Mouse (Mus musculus): ENCODE results near the gene Lilra6. TPM values are rescaled to one million over a fixed set of nuclear protein-coding genes. Genes with fewer than 3 reads are reported as not detected.
"Not testable (repeated sequence)": the region's sequence is repeated elsewhere in the genome, so short reads cannot be mapped to it uniquely, and the experiment has no call there.

The Lilra6 gene
- polyA plus RNA-seq, 1 experiment from 2014 or later, result 0.05 TPM

DNA sequence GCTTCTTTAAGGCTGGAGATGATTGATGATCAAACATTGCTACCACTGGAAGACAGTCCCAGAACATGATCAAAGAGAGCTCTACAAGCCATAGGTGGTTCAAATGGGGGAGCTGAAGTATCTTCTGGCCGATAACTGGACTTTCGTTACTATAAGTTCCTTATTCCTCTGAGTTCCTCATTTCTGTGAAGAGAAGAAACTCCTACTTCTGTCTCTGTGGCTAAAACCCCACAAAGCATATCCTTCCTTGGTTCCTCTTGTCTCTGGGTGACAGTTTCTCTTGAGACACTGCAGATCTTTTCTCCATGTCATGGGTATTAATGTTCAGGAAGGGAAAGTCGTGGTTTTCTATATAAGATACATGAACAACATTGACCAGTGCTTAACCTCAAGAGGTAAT lies 25.6 kb upstream of the Lilra6 start:
- Histone ChIP-seq H3K4me1 (replicated peaks; ENCODE audit: control insufficient read depth, insufficient read depth) (no peaks in the 10 kb centered on the region), H3K27me3 (ENCODE audit: control insufficient read depth, insufficient read depth, low read length) (no peaks in the 10 kb centered on the region), H3K4me3 (ENCODE audit: low read depth, low read length) (no peak overlapping the region), H3K9ac (ENCODE audit: low read length) (no peak overlapping the region), H3K27ac (replicated peaks) (no peak overlapping the region), H3K4me2 (replicated peaks; ENCODE audit: low read depth) (no peak overlapping the region), H3K9me3 (ENCODE audit: control insufficient read depth, low read length) (no peaks in the 10 kb centered on the region), H3K36me3 (ENCODE audit: control insufficient read depth, insufficient read depth, low read length) (no peaks in the 10 kb centered on the region)
- ATAC-seq (ENCODE audit: low FRiP score, low TSS enrichment), result no peak
- WGBS, result 73% methylated on average over 3 of the region's 3 CpGs
- no peak for TF ChIP-seq EP300 (optimal IDR thresholded peaks at IDR 0.05)
- no peak for TF ChIP-seq CTCF (IDR thresholded peaks at IDR 0.05; ENCODE audit: low read depth)
- no peak for DNase-seq (ENCODE audit: low spot score)

DNA sequence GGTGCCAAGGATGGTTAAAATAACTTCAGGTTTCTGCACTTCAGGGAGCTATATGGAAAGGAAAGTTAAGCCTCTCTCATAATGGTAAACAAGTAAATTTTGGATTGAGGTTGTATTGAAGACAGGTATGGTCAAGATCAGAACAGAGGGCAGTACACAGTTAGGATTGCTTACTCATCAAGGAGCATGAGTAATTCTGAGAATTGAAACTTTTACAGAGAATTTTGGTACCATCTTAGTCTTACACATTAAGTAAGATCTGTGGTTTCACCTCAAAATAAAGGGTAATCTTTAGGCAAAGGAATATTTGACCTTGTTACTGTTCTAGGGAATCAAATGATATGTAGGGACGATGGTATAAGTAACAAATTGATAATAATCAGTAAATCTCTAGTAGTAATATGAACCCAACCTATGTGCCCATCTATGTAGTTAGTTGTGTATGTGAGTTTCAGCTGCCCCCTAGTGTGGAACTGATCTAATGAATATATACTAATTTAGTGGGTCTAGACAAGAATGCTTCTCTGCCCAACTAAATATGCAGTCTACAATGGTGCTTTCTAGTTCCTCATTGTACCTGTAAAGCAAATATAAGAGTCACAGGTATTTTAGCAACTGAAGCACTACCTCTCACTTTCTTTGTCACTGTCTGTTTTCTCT lies 24.7 kb upstream of the Lilra6 start:
- no peaks in the 10 kb centered on the region for H3K36me3 ChIP-seq (ENCODE audit: control insufficient read depth, insufficient read depth, low read length)
- no peak overlapping the region for H3K4me3 ChIP-seq (ENCODE audit: low read depth, low read length)
- 57% methylated on average over 1 of the region's 1 CpGs for WGBS
- DNase-seq (ENCODE audit: low spot score) (no peak), ATAC-seq (ENCODE audit: low FRiP score, low TSS enrichment) (no peak)
- no peaks in the 10 kb centered on the region for H3K4me1 ChIP-seq (replicated peaks; ENCODE audit: control insufficient read depth, insufficient read depth)
- no peak overlapping the region for H3K4me2 ChIP-seq (replicated peaks; ENCODE audit: low read depth)
- no peaks in the 10 kb centered on the region for H3K9me3 ChIP-seq (ENCODE audit: control insufficient read depth, low read length)
- no peak for TF ChIP-seq EP300 (optimal IDR thresholded peaks at IDR 0.05)
- no peak; the same call in 1 of the 2 replicates for TF ChIP-seq CTCF (IDR thresholded peaks at IDR 0.05; ENCODE audit: low read depth)
- H3K27me3 ChIP-seq (ENCODE audit: control insufficient read depth, insufficient read depth, low read length), result no peaks in the 10 kb centered on the region
- H3K9ac ChIP-seq (ENCODE audit: low read length), result no peak overlapping the region
- no peak overlapping the region for H3K27ac ChIP-seq (replicated peaks)

DNA sequence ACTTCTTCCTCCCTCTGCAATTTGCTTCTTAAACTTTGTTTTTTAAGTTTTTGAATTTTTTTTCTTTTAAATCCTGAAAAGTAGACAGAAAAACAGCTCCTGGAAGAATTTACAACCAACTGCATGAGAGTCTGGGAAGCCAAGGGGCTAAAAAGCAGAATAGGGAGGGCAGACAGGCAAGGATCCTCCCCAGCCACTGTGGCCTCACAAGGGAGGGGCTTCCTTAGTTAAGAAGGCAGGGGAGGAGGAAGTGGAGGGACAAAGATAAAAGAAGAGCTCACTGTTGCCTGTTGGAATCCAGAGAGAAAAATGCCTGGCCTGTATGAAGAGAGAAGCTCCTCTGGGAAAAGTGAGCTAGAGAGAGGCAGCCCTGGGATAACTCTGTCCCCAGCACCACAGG lies 20.2 kb upstream of the Lilra6 start:
- not testable (repeated sequence) for H3K4me2 ChIP-seq (replicated peaks; ENCODE audit: low read depth); H3K27ac ChIP-seq (replicated peaks); H3K9ac ChIP-seq (ENCODE audit: low read length); H3K36me3 ChIP-seq (ENCODE audit: control insufficient read depth, insufficient read depth, low read length); DNase-seq (ENCODE audit: low spot score); H3K27me3 ChIP-seq (ENCODE audit: control insufficient read depth, insufficient read depth, low read length); H3K4me3 ChIP-seq (ENCODE audit: low read depth, low read length); H3K4me1 ChIP-seq (replicated peaks; ENCODE audit: control insufficient read depth, insufficient read depth); ATAC-seq (ENCODE audit: low FRiP score, low TSS enrichment); H3K9me3 ChIP-seq (ENCODE audit: control insufficient read depth, low read length)

DNA sequence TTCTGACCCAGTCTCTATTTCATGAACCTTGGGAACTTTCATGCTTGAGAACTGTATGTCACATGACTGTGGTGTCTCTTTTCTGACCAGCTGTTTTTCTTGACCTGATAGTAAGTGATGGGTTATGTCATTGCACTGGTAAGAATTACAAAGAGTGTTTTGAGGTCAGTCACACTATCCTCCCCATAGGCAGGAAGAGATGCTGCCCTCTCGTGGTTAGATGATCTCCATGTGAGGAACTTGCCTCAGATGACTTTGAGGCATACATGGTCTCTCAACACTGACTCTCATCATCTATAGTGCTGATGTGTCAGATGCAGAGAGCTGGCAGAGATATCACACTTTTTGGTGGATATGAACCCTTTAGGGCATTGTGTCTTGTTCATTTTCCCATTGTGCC lies 11.6 kb downstream of the Lilra6 start:
- H3K9me3 ChIP-seq (ENCODE audit: control insufficient read depth, low read length), result no peaks in the 10 kb centered on the region
- ATAC-seq (ENCODE audit: low FRiP score, low TSS enrichment) (no peak), DNase-seq (ENCODE audit: low spot score) (no peak)
- 22% methylated on average over 1 of the region's 1 CpGs for WGBS
- no peak overlapping the region for H3K4me3 ChIP-seq (ENCODE audit: low read depth, low read length)
- H3K4me1 ChIP-seq (replicated peaks; ENCODE audit: control insufficient read depth, insufficient read depth), result no peaks in the 10 kb centered on the region
- H3K4me2 ChIP-seq (replicated peaks; ENCODE audit: low read depth), result no peak overlapping the region
- no peaks in the 10 kb centered on the region for H3K27me3 ChIP-seq (ENCODE audit: control insufficient read depth, insufficient read depth, low read length)
- no peak for TF ChIP-seq EP300 (optimal IDR thresholded peaks at IDR 0.05)
- TF ChIP-seq CTCF (IDR thresholded peaks at IDR 0.05; ENCODE audit: low read depth), result peak; percentile 52
- no peak overlapping the region for H3K9ac ChIP-seq (ENCODE audit: low read length)
- no peaks in the 10 kb centered on the region for H3K36me3 ChIP-seq (ENCODE audit: control insufficient read depth, insufficient read depth, low read length)
- H3K27ac ChIP-seq (replicated peaks), result no peak overlapping the region

DNA sequence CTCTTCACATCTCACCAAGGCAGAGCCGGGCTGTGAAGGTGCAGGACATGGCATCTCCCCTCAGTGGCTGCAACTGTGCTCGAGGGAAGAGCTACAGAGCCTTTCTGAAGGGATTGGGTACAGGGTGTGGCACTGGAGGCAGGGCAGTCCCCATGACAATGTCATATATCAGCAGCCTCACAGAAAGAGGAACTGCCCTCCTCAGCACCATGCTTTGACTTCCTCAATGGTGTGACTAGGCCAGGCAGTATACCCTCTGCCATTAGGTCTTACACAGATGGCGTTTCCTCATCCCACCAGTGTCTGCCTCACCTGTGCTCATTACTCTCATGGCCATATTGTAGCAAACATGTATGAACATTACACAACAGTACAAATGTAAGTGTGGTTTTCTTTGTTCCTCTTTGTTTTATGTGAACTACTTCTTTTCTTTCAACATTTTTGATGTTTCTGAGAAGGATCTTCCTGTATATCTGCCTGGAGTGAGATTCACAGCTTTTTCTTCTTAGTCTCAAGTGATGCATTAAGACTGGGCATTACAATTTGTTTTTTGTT lies 17.2 kb downstream of the Lilra6 start, which contains the start of gene Gm14548:
Gene Gm14548 (minus strand): TSS at position 85 of the 555 bp plus-strand sequence.
- H3K9me3 ChIP-seq (ENCODE audit: control insufficient read depth, low read length); H3K27me3 ChIP-seq (ENCODE audit: control insufficient read depth, insufficient read depth, low read length); H3K27ac ChIP-seq (replicated peaks); DNase-seq (ENCODE audit: low spot score); H3K36me3 ChIP-seq (ENCODE audit: control insufficient read depth, insufficient read depth, low read length); ATAC-seq (ENCODE audit: low FRiP score, low TSS enrichment); H3K9ac ChIP-seq (ENCODE audit: low read length); H3K4me2 ChIP-seq (replicated peaks; ENCODE audit: low read depth); H3K4me1 ChIP-seq (replicated peaks; ENCODE audit: control insufficient read depth, insufficient read depth); H3K4me3 ChIP-seq (ENCODE audit: low read depth, low read length): not testable (repeated sequence)
- 57% methylated on average over 3 of the region's 3 CpGs for WGBS

DNA sequence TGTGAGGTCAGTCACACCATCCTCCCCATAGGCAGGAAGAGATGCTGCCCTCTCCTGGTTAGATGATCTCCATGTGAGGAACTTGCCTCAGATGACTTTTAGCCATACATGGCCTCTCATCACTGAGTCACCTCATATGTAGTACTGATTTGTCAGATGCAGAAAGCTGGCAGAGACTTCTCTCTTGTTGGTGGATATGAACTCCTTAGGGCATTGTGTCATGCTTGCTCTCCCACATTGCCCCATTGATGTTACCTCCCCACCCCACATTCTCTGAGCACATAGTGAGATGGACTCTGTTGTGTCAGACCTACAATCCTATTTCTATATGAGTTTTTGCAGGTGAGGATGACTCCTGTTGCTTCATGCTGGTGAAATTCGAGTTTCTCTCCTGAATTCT lies 40.3 kb downstream of the Lilra6 start:
- H3K4me3 ChIP-seq (ENCODE audit: low read depth, low read length); H3K4me1 ChIP-seq (replicated peaks; ENCODE audit: control insufficient read depth, insufficient read depth); DNase-seq (ENCODE audit: low spot score); H3K36me3 ChIP-seq (ENCODE audit: control insufficient read depth, insufficient read depth, low read length); H3K9ac ChIP-seq (ENCODE audit: low read length); H3K9me3 ChIP-seq (ENCODE audit: control insufficient read depth, low read length); ATAC-seq (ENCODE audit: low FRiP score, low TSS enrichment); H3K27me3 ChIP-seq (ENCODE audit: control insufficient read depth, insufficient read depth, low read length); H3K27ac ChIP-seq (replicated peaks); H3K4me2 ChIP-seq (replicated peaks; ENCODE audit: low read depth): not testable (repeated sequence)
- no CpG with 5 or more reads among the region's 1 CpGs for WGBS

Other genes starting within 250 kb of the Lilra6 start
- gene Leng1, start 249.7 kb downstream of the Lilra6 start, polyA plus RNA-seq (2015; fragmentation: Nextera tagmentation; extraction: Ambion mirVana), result 10.6 and 11.7 TPM in 2 replicates
- 70.1 and 77.4 TPM in 2 replicates for gene Tmc4, start 237.9 kb downstream of the Lilra6 start, polyA plus RNA-seq (2015; fragmentation: Nextera tagmentation; extraction: Ambion mirVana)
- 143 TPM in 2 replicates for gene Tsen34, start 222.6 kb downstream of the Lilra6 start, polyA plus RNA-seq (2015; fragmentation: Nextera tagmentation; extraction: Ambion mirVana)
- gene Mboat7, start 222.0 kb downstream of the Lilra6 start, polyA plus RNA-seq (2015; fragmentation: Nextera tagmentation; extraction: Ambion mirVana), result 27.1 and 28.3 TPM in 2 replicates
- gene Rps9, start 211.5 kb downstream of the Lilra6 start, polyA plus RNA-seq (2015; fragmentation: Nextera tagmentation; extraction: Ambion mirVana), result 1,098 and 1,141 TPM in 2 replicates
- 0.82 and 1.0 TPM in 2 replicates for gene Pirb, start 195.1 kb downstream of the Lilra6 start, polyA plus RNA-seq (2015; fragmentation: Nextera tagmentation; extraction: Ambion mirVana)
- gene Gm15448, start 89.8 kb downstream of the Lilra6 start, polyA plus RNA-seq (2015; fragmentation: Nextera tagmentation; extraction: Ambion mirVana), result 0.05 TPM in 1 of 2 replicates, not detected in the other
- 0.05 and 0.15 TPM in 2 replicates for gene Pira2, start 70.5 kb downstream of the Lilra6 start, polyA plus RNA-seq (2015; fragmentation: Nextera tagmentation; extraction: Ambion mirVana)
- gene Gm14548, start 17.4 kb downstream of the Lilra6 start, polyA plus RNA-seq (2015; fragmentation: Nextera tagmentation; extraction: Ambion mirVana), result 0.06 and 0.07 TPM in 2 replicates
- gene Lair1, start 147.7 kb upstream of the Lilra6 start, polyA plus RNA-seq (2015; fragmentation: Nextera tagmentation; extraction: Ambion mirVana), result 1.5 and 3.0 TPM in 2 replicates
- gene Ttyh1, start 203.9 kb upstream of the Lilra6 start, polyA plus RNA-seq (2015; fragmentation: Nextera tagmentation; extraction: Ambion mirVana), result 4.1 and 4.3 TPM in 2 replicates
- gene Leng8, start 221.5 kb upstream of the Lilra6 start, polyA plus RNA-seq (2015; fragmentation: Nextera tagmentation; extraction: Ambion mirVana), result 14.7 and 20.1 TPM in 2 replicates
- gene Leng9, start 234.9 kb upstream of the Lilra6 start, polyA plus RNA-seq (2015; fragmentation: Nextera tagmentation; extraction: Ambion mirVana), result 7.4 and 8.5 TPM in 2 replicates
- gene Cdc42ep5, start 249.4 kb upstream of the Lilra6 start, polyA plus RNA-seq (2015; fragmentation: Nextera tagmentation; extraction: Ambion mirVana), result 119 and 121 TPM in 2 replicates

Data from stomach, postnatal 0 days (tissue).